Mouse (Mus musculus) spleen, adult 18-20 months (tissue): ENCODE results near the gene Vcam1.

Source experiments
- DNase-seq, 2 experiments: peaks; one replicate each; pipeline ENCODE4 v3.0.0; 2022; ENCODE audit warnings: mixed read lengths in 2 of 2

The Vcam1 gene

DNA sequence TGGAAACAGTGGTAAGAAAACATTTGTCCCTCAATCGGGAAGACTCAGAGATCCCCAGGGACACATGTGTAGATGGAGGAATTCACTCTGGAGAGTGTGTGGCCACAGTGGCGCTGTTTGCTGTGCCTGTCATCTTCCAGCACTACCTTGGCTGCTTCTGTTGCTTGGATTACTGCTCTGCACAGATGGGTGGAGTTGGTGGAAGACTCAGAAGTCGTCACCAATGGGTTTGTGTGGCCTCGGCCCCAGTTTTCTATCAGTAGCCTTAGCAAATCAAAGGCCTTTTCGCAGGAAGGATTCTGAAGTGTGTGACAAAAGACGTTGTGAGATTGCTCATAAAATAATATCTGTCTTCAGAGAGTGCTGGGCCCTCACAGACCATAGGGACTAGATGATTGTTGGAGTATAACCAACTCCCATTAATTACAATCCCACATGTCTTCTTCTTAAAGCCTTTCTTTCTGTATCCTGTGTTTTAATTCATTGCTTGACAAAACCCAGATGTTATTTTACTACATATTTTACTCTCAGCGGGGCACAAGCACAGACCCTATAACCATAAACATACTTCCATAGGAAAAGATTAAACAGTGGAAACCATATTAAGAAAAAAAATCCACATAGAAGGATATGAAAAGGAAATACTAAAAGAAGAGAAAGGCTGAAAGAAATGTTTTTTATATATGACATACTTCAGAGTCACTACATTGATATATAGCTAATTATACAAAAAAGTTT lies 48.4 kb downstream of the Vcam1 start:
- no peak for DNase-seq

GRCm38 (mm10) chr3:116080166-116080788 lies 49.2 kb downstream of the Vcam1 start:
- DNase-seq, result no peak

GRCm38 (mm10) chr3:116078490-116078889 lies 51.0 kb downstream of the Vcam1 start:
- no peak for DNase-seq

DNA sequence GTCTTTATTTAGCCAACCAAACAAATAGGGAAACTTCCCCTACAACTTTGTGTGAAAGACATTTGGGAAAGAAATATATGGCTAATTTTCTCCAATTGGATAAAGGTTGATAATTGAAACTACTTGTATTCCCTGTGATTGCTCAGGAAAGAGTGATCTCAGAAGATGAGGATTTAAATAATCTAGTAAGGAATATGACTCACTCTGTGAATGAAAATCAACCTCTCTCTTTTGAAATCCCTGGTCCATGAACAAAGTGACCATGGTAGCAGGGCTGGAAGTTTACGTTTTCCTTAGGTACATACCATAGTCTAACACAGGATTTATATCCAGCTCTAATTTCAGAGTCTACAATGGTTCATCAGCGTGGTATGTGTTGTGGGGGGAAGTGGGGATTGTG lies 52.7 kb downstream of the Vcam1 start:
- DNase-seq, result no peak

GRCm38 (mm10) chr3:116072584-116072983 lies 56.9 kb downstream of the Vcam1 start:
- DNase-seq, result no peak

DNA sequence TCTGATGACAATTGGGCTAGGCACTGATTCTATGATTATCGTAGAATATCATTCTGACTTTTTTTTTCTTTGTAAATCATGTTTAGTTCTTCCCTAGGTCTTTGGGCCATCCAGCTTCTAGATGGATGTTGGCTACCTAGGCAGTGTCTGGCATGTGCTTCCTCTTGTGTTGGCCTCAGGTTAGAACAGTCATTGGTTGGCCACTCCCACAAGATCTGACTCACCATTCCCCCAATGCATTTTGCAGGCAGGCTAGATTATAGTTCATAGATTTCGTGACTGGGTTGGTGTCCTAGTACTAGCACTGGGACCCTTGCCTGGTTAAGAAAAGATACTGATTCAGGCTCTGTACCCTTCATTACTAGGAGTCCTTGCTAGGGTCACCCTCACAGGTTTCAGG lies 67.3 kb downstream of the Vcam1 start:
- DNase-seq, result no peak

GRCm38 (mm10) chr3:116060320-116060719 lies 69.2 kb downstream of the Vcam1 start:
- no peak for DNase-seq
